Mouse (Mus musculus) small intestine, adult 2 months (tissue): Measurements from ENCODE around the gene Cacna1c.

ENCODE experiments used
- CTCF ChIP-seq: fragments of 200-500 bp; IDR thresholded peaks from 2 replicates; pipeline ENCODE4 v1.5.1; 2012; ENCODE audit warnings: low read depth, mild to moderate bottlenecking, control low read depth, inconsistent platforms, low read length, moderate library complexity, mixed read lengths; ENCODE audit not compliant: insufficient replicate concordance, insufficient read length; ENCODE audit errors: extremely low read depth
- POLR2A ChIP-seq: fragments of 200-500 bp; IDR thresholded peaks from 2 replicates; pipeline ENCODE4 v1.6.1; 2012; ENCODE audit warnings: low read depth, mild to moderate bottlenecking, control low read depth, inconsistent platforms, low read length, moderate library complexity

GRCm38 (mm10) chr6:118621866-118622265 lies 574.4 kb downstream of the Cacna1c start:
- TF ChIP-seq CTCF (no peak), POLR2A (no peak)
